Mouse (Mus musculus) NIH3T3 (cell line): Measurements from ENCODE around the gene Shank2.

ENCODE experiments used
- DNase-seq: peaks from one replicate; pipeline ENCODE4 v3.0.0-alpha.2; 2012; ENCODE audit warnings: low read depth

The Shank2 gene

GRCm38 (mm10) chr7:144268778-144269177 lies 267.1 kb downstream of the Shank2 start:
- DNase-seq: no peak

- no peak for DNase-seq
These were observed 269.3 kb downstream of the Shank2 start for GRCm38 (mm10) chr7:144271074-144271473.

- DNase-seq: no peak
These were observed 277.0 kb downstream of the Shank2 start for GRCm38 (mm10) chr7:144278703-144279102.

- no peak for DNase-seq
These were observed 282.0 kb downstream of the Shank2 start for GRCm38 (mm10) chr7:144283701-144284100.

GRCm38 (mm10) chr7:144284241-144285065 lies 282.7 kb downstream of the Shank2 start:
- no peak for DNase-seq

- no peak for DNase-seq
These were observed 283.4 kb downstream of the Shank2 start for GRCm38 (mm10) chr7:144285066-144285633.

GRCm38 (mm10) chr7:144285912-144286311 lies 284.2 kb downstream of the Shank2 start:
- DNase-seq: no peak

- peak; percentile 35 for DNase-seq
These were observed 286.3 kb downstream of the Shank2 start for GRCm38 (mm10) chr7:144287991-144288390.

GRCm38 (mm10) chr7:144291478-144291877 lies 289.8 kb downstream of the Shank2 start:
- DNase-seq: peak; percentile 52

- DNase-seq: no peak
These were observed 291.9 kb downstream of the Shank2 start for GRCm38 (mm10) chr7:144293611-144294010.

GRCm38 (mm10) chr7:144294239-144295200 lies 292.8 kb downstream of the Shank2 start:
- DNase-seq: peak; percentile 74

GRCm38 (mm10) chr7:144299351-144299750 lies 297.6 kb downstream of the Shank2 start:
- DNase-seq: peak; percentile 89

- no peak for DNase-seq
These were observed 299.9 kb downstream of the Shank2 start for GRCm38 (mm10) chr7:144301646-144302045.

GRCm38 (mm10) chr7:144302498-144302897 lies 300.8 kb downstream of the Shank2 start:
- no peak for DNase-seq

GRCm38 (mm10) chr7:144307853-144308409 lies 306.2 kb downstream of the Shank2 start:
- no peak for DNase-seq

GRCm38 (mm10) chr7:144314438-144315105 lies 312.8 kb downstream of the Shank2 start:
- no peak for DNase-seq

GRCm38 (mm10) chr7:144316224-144316623 lies 314.5 kb downstream of the Shank2 start:
- DNase-seq: no peak

GRCm38 (mm10) chr7:144316797-144317196 lies 315.1 kb downstream of the Shank2 start:
- no peak for DNase-seq

- DNase-seq: no peak
These were observed 322.3 kb downstream of the Shank2 start for GRCm38 (mm10) chr7:144324077-144324476.

GRCm38 (mm10) chr7:144324861-144325260 lies 323.1 kb downstream of the Shank2 start:
- no peak for DNase-seq

- DNase-seq: no peak
These were observed 323.9 kb downstream of the Shank2 start for GRCm38 (mm10) chr7:144325603-144326002.
